Mouse (Mus musculus): Measurements from ENCODE around the gene Cdc20b. TPM values are rescaled to one million over a fixed set of nuclear protein-coding genes. Genes with fewer than 3 reads are reported as not detected.

The Cdc20b gene
- polyA plus RNA-seq, 1 experiment, result not detected

- no peak overlapping the region for H3K4me3 ChIP-seq
- H3K36me3 ChIP-seq (ENCODE audit: control insufficient read depth, insufficient read depth), result no peaks in the 10 kb centered on the region
- no peaks in the 10 kb centered on the region for H3K27me3 ChIP-seq (ENCODE audit: control insufficient read depth, insufficient read depth, insufficient read length)
- no peaks in the 10 kb centered on the region for H3K79me2 ChIP-seq (ENCODE audit: control insufficient read depth, insufficient read depth)
- no peak overlapping the region for H3ac ChIP-seq (ENCODE audit: control insufficient read depth, insufficient read length)
- H3K4me2 ChIP-seq (ENCODE audit: low read depth), result no peak overlapping the region
- TF ChIP-seq E2F4 (IDR thresholded peaks at IDR 0.05; ENCODE audit: insufficient read depth) (no peak), CEBPB (IDR thresholded peaks at IDR 0.05; ENCODE audit: insufficient read depth, poor library complexity, severe bottlenecking) (no peak), MYOD1 (IDR thresholded peaks at IDR 0.05; ENCODE audit: control insufficient read depth in 1 of 3, insufficient read length in 2 of 3, low read depth in 2 of 3) (no peak), REST (IDR thresholded peaks at IDR 0.05; ENCODE audit: insufficient read depth, insufficient read length) (no peak), POLR2AphosphoS2 (IDR thresholded peaks at IDR 0.05; ENCODE audit: insufficient read length, low read depth) (no peak), USF1 (IDR thresholded peaks at IDR 0.05; ENCODE audit: low read depth) (no peak), SRF (IDR thresholded peaks at IDR 0.05; ENCODE audit: control insufficient read depth, insufficient read length, low read depth) (no peak), MAX (IDR thresholded peaks at IDR 0.05; ENCODE audit: low read depth) (no peak), POLR2A (IDR thresholded peaks at IDR 0.05; ENCODE audit: insufficient read length, low read depth) (no peak), TCF3 (IDR thresholded peaks at IDR 0.05; ENCODE audit: insufficient read length, low read depth) (no peak), TCF12 (IDR thresholded peaks at IDR 0.05; ENCODE audit: insufficient read depth, poor library complexity, severe bottlenecking) (no peak), MYOG (IDR thresholded peaks at IDR 0.05; ENCODE audit: control insufficient read depth in 1 of 3, insufficient read depth in 1 of 3, insufficient read length in 2 of 3, low read depth in 2 of 3) (no peak)
Observed at GRCm38 (mm10) chr13:113061746-113062145, 26.8 kb downstream of the Cdc20b start.

GRCm38 (mm10) chr13:113064542-113064941, 29.6 kb downstream of the Cdc20b start:
- no peak overlapping the region for H3K4me2 ChIP-seq (ENCODE audit: low read depth)
- H3K4me3 ChIP-seq, result no peak overlapping the region
- no peaks in the 10 kb centered on the region for H3K79me2 ChIP-seq (ENCODE audit: control insufficient read depth, insufficient read depth)
- no peak overlapping the region for H3ac ChIP-seq (ENCODE audit: control insufficient read depth, insufficient read length)
- H3K36me3 ChIP-seq (ENCODE audit: control insufficient read depth, insufficient read depth), result no peaks in the 10 kb centered on the region
- TF ChIP-seq POLR2AphosphoS2 (IDR thresholded peaks at IDR 0.05; ENCODE audit: insufficient read length, low read depth), result no peak
- no peak for TF ChIP-seq USF1 (IDR thresholded peaks at IDR 0.05; ENCODE audit: low read depth)
- no peak for TF ChIP-seq E2F4 (IDR thresholded peaks at IDR 0.05; ENCODE audit: insufficient read depth)
- TF ChIP-seq REST (IDR thresholded peaks at IDR 0.05; ENCODE audit: insufficient read depth, insufficient read length), result no peak
- TF ChIP-seq TCF3 (IDR thresholded peaks at IDR 0.05; ENCODE audit: insufficient read length, low read depth), result no peak
- no peak for TF ChIP-seq POLR2A (IDR thresholded peaks at IDR 0.05; ENCODE audit: insufficient read length, low read depth)
- TF ChIP-seq TCF12 (IDR thresholded peaks at IDR 0.05; ENCODE audit: insufficient read depth, poor library complexity, severe bottlenecking), result no peak
- TF ChIP-seq CEBPB (IDR thresholded peaks at IDR 0.05; ENCODE audit: insufficient read depth, poor library complexity, severe bottlenecking), result no peak
- TF ChIP-seq MYOD1 (IDR thresholded peaks at IDR 0.05; ENCODE audit: control insufficient read depth in 1 of 3, insufficient read length in 2 of 3, low read depth in 2 of 3), result no peak
- TF ChIP-seq SRF (IDR thresholded peaks at IDR 0.05; ENCODE audit: control insufficient read depth, insufficient read length, low read depth), result no peak
- TF ChIP-seq MYOG (IDR thresholded peaks at IDR 0.05; ENCODE audit: control insufficient read depth in 1 of 3, insufficient read depth in 1 of 3, insufficient read length in 2 of 3, low read depth in 2 of 3), result no peak
- TF ChIP-seq MAX (IDR thresholded peaks at IDR 0.05; ENCODE audit: low read depth), result no peak
- no peaks in the 10 kb centered on the region for H3K27me3 ChIP-seq (ENCODE audit: control insufficient read depth, insufficient read depth, insufficient read length)

- Histone ChIP-seq H3K4me3 (no peak overlapping the region), H3K27me3 (ENCODE audit: control insufficient read depth, insufficient read depth, insufficient read length) (no peaks in the 10 kb centered on the region), H3ac (ENCODE audit: control insufficient read depth, insufficient read length) (no peak overlapping the region), H3K4me2 (ENCODE audit: low read depth) (no peak overlapping the region), H3K79me2 (ENCODE audit: control insufficient read depth, insufficient read depth) (no peaks in the 10 kb centered on the region), H3K36me3 (ENCODE audit: control insufficient read depth, insufficient read depth) (no peaks in the 10 kb centered on the region)
- TF ChIP-seq USF1 (IDR thresholded peaks at IDR 0.05; ENCODE audit: low read depth) (no peak), CEBPB (IDR thresholded peaks at IDR 0.05; ENCODE audit: insufficient read depth, poor library complexity, severe bottlenecking) (no peak)
Observed at GRCm38 (mm10) chr13:113079021-113079420, 44.1 kb downstream of the Cdc20b start.

- TF ChIP-seq MYOG (IDR thresholded peaks at IDR 0.05; ENCODE audit: control insufficient read depth in 1 of 3, insufficient read depth in 1 of 3, insufficient read length in 2 of 3, low read depth in 2 of 3) (no peak), SRF (IDR thresholded peaks at IDR 0.05; ENCODE audit: control insufficient read depth, insufficient read length, low read depth) (no peak), MAX (IDR thresholded peaks at IDR 0.05; ENCODE audit: low read depth) (no peak), E2F4 (IDR thresholded peaks at IDR 0.05; ENCODE audit: insufficient read depth) (no peak), TCF12 (IDR thresholded peaks at IDR 0.05; ENCODE audit: insufficient read depth, poor library complexity, severe bottlenecking) (no peak), POLR2AphosphoS2 (IDR thresholded peaks at IDR 0.05; ENCODE audit: insufficient read length, low read depth) (no peak), TCF3 (IDR thresholded peaks at IDR 0.05; ENCODE audit: insufficient read length, low read depth) (no peak), MYOD1 (IDR thresholded peaks at IDR 0.05; ENCODE audit: control insufficient read depth in 1 of 3, insufficient read length in 2 of 3, low read depth in 2 of 3) (no peak), CEBPB (IDR thresholded peaks at IDR 0.05; ENCODE audit: insufficient read depth, poor library complexity, severe bottlenecking) (no peak), REST (IDR thresholded peaks at IDR 0.05; ENCODE audit: insufficient read depth, insufficient read length) (no peak), POLR2A (IDR thresholded peaks at IDR 0.05; ENCODE audit: insufficient read length, low read depth) (no peak), USF1 (IDR thresholded peaks at IDR 0.05; ENCODE audit: low read depth) (no peak)
- Histone ChIP-seq H3K4me2 (ENCODE audit: low read depth) (no peak overlapping the region), H3ac (ENCODE audit: control insufficient read depth, insufficient read length) (no peak overlapping the region), H3K36me3 (ENCODE audit: control insufficient read depth, insufficient read depth) (no peaks in the 10 kb centered on the region), H3K27me3 (ENCODE audit: control insufficient read depth, insufficient read depth, insufficient read length) (no peaks in the 10 kb centered on the region), H3K79me2 (ENCODE audit: control insufficient read depth, insufficient read depth) (no peaks in the 10 kb centered on the region), H3K4me3 (no peak overlapping the region)
Observed at GRCm38 (mm10) chr13:113082101-113082500, 47.2 kb downstream of the Cdc20b start.

DNA sequence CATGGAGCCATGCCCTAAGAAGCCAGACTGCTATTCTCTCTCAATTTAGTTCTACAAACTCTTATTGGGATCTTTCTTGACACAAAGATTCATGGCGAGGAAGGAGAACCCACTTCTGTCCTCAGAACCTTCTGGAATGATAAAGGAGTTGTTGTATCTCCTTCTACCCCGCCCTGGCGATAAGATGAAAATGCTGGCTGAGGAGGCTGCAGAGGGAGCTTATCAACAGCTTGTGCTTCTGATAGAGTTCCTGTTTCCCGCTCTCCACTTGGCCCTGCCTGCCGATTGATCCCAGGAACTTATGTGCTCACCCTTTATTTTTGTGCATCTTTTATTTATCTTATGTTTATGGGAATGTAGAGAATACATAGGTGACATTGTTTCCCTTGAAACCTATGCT, 49.8 kb downstream of the Cdc20b start:
- no peak for TF ChIP-seq E2F4 (IDR thresholded peaks at IDR 0.05; ENCODE audit: insufficient read depth)
- TF ChIP-seq MYOD1 (IDR thresholded peaks at IDR 0.05; ENCODE audit: control insufficient read depth in 1 of 3, insufficient read length in 2 of 3, low read depth in 2 of 3), result no peak
- no peak for TF ChIP-seq TCF12 (IDR thresholded peaks at IDR 0.05; ENCODE audit: insufficient read depth, poor library complexity, severe bottlenecking)
- no peak for TF ChIP-seq REST (IDR thresholded peaks at IDR 0.05; ENCODE audit: insufficient read depth, insufficient read length)
- no peak for TF ChIP-seq USF1 (IDR thresholded peaks at IDR 0.05; ENCODE audit: low read depth)
- TF ChIP-seq POLR2AphosphoS2 (IDR thresholded peaks at IDR 0.05; ENCODE audit: insufficient read length, low read depth), result no peak
- no peak for TF ChIP-seq TCF3 (IDR thresholded peaks at IDR 0.05; ENCODE audit: insufficient read length, low read depth)
- no peak for TF ChIP-seq MYOG (IDR thresholded peaks at IDR 0.05; ENCODE audit: control insufficient read depth in 1 of 3, insufficient read depth in 1 of 3, insufficient read length in 2 of 3, low read depth in 2 of 3)
- no peak for TF ChIP-seq SRF (IDR thresholded peaks at IDR 0.05; ENCODE audit: control insufficient read depth, insufficient read length, low read depth)
- no peak for TF ChIP-seq MAX (IDR thresholded peaks at IDR 0.05; ENCODE audit: low read depth)
- no peak for TF ChIP-seq CEBPB (IDR thresholded peaks at IDR 0.05; ENCODE audit: insufficient read depth, poor library complexity, severe bottlenecking)
- TF ChIP-seq POLR2A (IDR thresholded peaks at IDR 0.05; ENCODE audit: insufficient read length, low read depth), result no peak
- H3ac ChIP-seq (ENCODE audit: control insufficient read depth, insufficient read length), result no peak overlapping the region
- H3K36me3 ChIP-seq (ENCODE audit: control insufficient read depth, insufficient read depth), result no peaks in the 10 kb centered on the region
- H3K4me3 ChIP-seq, result no peak overlapping the region
- H3K4me2 ChIP-seq (ENCODE audit: low read depth), result no peak overlapping the region
- H3K27me3 ChIP-seq (ENCODE audit: control insufficient read depth, insufficient read depth, insufficient read length), result no peaks in the 10 kb centered on the region
- no peaks in the 10 kb centered on the region for H3K79me2 ChIP-seq (ENCODE audit: control insufficient read depth, insufficient read depth)

Measured in myocyte (in vitro differentiated cells).